Mouse (Mus musculus) myocyte (in vitro differentiated cells): ENCODE measurements around the gene Mtch2. TPM values are rescaled to one million over a fixed set of nuclear protein-coding genes. Genes with fewer than 3 reads are reported as not detected.

Experiments used
- H3K27me3 ChIP-seq: one replicate; pipeline ENCODE4 v1.6.1; 2011; ENCODE audit not compliant: control insufficient read depth, insufficient read depth, insufficient read length
- H3K36me3 ChIP-seq: one replicate; pipeline ENCODE4 v1.6.1; 2011; ENCODE audit not compliant: control insufficient read depth, insufficient read depth
- H3K4me2 ChIP-seq: one replicate; pipeline ENCODE4 v1.6.1; 2011; ENCODE audit warnings: low read depth, control low read depth
- H3K4me3 ChIP-seq: one replicate; pipeline ENCODE4 v1.5.1; 2011; ENCODE audit warnings: mild to moderate bottlenecking, control low read depth, moderate library complexity
- H3K79me2 ChIP-seq: one replicate; pipeline ENCODE4 v1.6.1; 2011; ENCODE audit not compliant: control insufficient read depth, insufficient read depth
- H3ac ChIP-seq: one replicate; pipeline ENCODE4 v1.6.1; 2011; ENCODE audit not compliant: control insufficient read depth, insufficient read length
- CEBPB ChIP-seq: IDR thresholded peaks from 2 replicates; pipeline ENCODE4 v1.6.1; 2011; ENCODE audit warnings: mild to moderate bottlenecking, moderate library complexity; ENCODE audit not compliant: poor library complexity, insufficient read depth, severe bottlenecking
- E2F4 ChIP-seq: IDR thresholded peaks from one replicate; pipeline ENCODE4 v1.6.1; 2011; ENCODE audit warnings: mild to moderate bottlenecking, control low read depth, moderate library complexity; ENCODE audit not compliant: insufficient read depth
- MAX ChIP-seq: IDR thresholded peaks from one replicate; pipeline ENCODE4 v1.6.1; 2011; ENCODE audit warnings: low read depth, mild to moderate bottlenecking, control low read depth
- MYOD1 ChIP-seq, 3 experiments: IDR thresholded peaks; one replicate each; pipeline ENCODE4 v1.6.1; 2011; ENCODE audit warnings: control low read depth in 2 of 3, low read depth in 2 of 3, mild to moderate bottlenecking in 2 of 3, moderate library complexity in 1 of 3; ENCODE audit not compliant: insufficient read length in 2 of 3, control insufficient read depth in 1 of 3
- MYOG ChIP-seq, 3 experiments: IDR thresholded peaks; one replicate each; pipeline ENCODE4 v1.6.1; 2011; ENCODE audit warnings: control low read depth in 2 of 3, low read depth in 2 of 3, mild to moderate bottlenecking in 2 of 3; ENCODE audit not compliant: insufficient read length in 2 of 3, control insufficient read depth in 1 of 3, insufficient read depth in 1 of 3
- POLR2A ChIP-seq: IDR thresholded peaks from one replicate; pipeline ENCODE4 v1.6.1; 2011; ENCODE audit warnings: low read depth, mild to moderate bottlenecking, control low read depth, moderate library complexity; ENCODE audit not compliant: insufficient read length
- POLR2AphosphoS2 ChIP-seq: IDR thresholded peaks from one replicate; pipeline ENCODE4 v1.6.1; 2011; ENCODE audit warnings: low read depth, control low read depth; ENCODE audit not compliant: insufficient read length
- REST ChIP-seq: IDR thresholded peaks from one replicate; pipeline ENCODE4 v1.6.1; 2011; ENCODE audit warnings: mild to moderate bottlenecking, control low read depth, moderate library complexity; ENCODE audit not compliant: insufficient read depth, insufficient read length
- SRF ChIP-seq: IDR thresholded peaks from one replicate; pipeline ENCODE4 v1.6.1; 2011; ENCODE audit warnings: low read depth; ENCODE audit not compliant: control insufficient read depth, insufficient read length
- TCF12 ChIP-seq: IDR thresholded peaks from one replicate; pipeline ENCODE4 v1.6.1; 2011; ENCODE audit warnings: mild to moderate bottlenecking, control low read depth; ENCODE audit not compliant: poor library complexity, insufficient read depth, severe bottlenecking
- TCF3 ChIP-seq: IDR thresholded peaks from one replicate; pipeline ENCODE4 v1.6.1; 2011; ENCODE audit warnings: low read depth, control low read depth; ENCODE audit not compliant: insufficient read length
- USF1 ChIP-seq: IDR thresholded peaks from one replicate; pipeline ENCODE4 v1.6.1; 2011; ENCODE audit warnings: low read depth, mild to moderate bottlenecking, control low read depth, moderate library complexity
- polyA plus RNA-seq: library from polyadenylated mRNA; unstranded; fragments of >200 nt; fragmentation: generic; extraction: Trizol; gene quantifications from one replicate; pipeline ENCODE4 v1.2.1, GENCODE M21; 2012; ENCODE audit warnings: missing spikeins

The Mtch2 gene
- polyA plus RNA-seq, result 170 TPM

DNA sequence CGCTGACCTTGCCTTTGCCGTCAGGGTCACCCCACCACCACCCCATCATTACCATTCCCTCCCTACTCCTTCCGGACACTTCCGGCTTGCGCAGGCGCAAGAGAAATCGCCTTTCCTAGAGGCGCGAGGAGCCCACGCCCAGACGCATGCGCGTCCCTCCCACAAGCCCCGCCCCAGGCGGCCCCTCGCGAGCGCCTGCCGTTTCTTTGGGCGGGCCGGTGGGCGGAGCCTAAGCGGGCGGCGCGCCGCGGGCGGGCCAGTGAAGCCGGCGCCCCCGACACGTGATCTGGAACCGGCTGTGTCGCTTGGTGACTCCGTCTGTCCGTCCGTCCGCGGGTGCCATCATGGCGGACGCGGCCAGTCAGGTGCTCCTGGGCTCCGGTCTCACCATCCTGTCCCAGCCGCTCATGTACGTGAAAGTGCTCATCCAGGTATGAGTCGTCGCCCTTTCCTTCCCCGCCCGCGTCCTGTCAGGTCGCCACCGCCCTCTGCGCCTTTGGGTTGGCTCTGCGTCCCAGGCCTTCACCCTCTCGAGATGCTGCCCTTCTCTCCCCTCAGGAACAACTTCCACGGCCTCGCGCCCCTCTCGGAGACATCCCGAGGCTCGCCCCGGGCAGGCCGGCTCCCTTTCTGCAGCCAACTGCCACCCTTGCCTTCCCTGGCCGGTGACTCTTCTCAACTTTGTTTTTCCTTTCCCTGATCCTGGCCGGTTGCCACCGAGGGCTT is at the start of gene Mtch2:
TSS of gene Mtch2 (plus strand) at position 201 of the 726 bp plus-strand sequence.
- no peaks in the 10 kb centered on the region for H3K27me3 ChIP-seq
- H3ac ChIP-seq, result peak within 1 kb of the TSS; percentile 51
- H3K4me2 ChIP-seq, result peak within 1 kb of the TSS; percentile 94
- peaks cover 42% of the 10 kb centered on the region for H3K79me2 ChIP-seq
- TF ChIP-seq POLR2AphosphoS2 (peak; percentile 94), USF1 (peak; percentile 80), POLR2A (peak; percentile 92), MYOD1 (IDR thresholded peaks at IDR 0.05; ENCODE audit: control insufficient read depth in 1 of 3, insufficient read length in 2 of 3, low read depth in 2 of 3) (peak in 1 of 3 experiments; percentile 27), TCF3 (no peak), SRF (peak; percentile 18), CEBPB (no peak), E2F4 (no peak), TCF12 (no peak), MYOG (IDR thresholded peaks at IDR 0.05; ENCODE audit: control insufficient read depth in 1 of 3, insufficient read depth in 1 of 3, insufficient read length in 2 of 3, low read depth in 2 of 3) (peak in 2 of 3 experiments; percentile 44 to 65), MAX (no peak), REST (peak; percentile 11)
- H3K4me3 ChIP-seq, result peak within 1 kb of the TSS; percentile 90
- H3K36me3 ChIP-seq, result peaks cover 13% of the 10 kb centered on the region

DNA sequence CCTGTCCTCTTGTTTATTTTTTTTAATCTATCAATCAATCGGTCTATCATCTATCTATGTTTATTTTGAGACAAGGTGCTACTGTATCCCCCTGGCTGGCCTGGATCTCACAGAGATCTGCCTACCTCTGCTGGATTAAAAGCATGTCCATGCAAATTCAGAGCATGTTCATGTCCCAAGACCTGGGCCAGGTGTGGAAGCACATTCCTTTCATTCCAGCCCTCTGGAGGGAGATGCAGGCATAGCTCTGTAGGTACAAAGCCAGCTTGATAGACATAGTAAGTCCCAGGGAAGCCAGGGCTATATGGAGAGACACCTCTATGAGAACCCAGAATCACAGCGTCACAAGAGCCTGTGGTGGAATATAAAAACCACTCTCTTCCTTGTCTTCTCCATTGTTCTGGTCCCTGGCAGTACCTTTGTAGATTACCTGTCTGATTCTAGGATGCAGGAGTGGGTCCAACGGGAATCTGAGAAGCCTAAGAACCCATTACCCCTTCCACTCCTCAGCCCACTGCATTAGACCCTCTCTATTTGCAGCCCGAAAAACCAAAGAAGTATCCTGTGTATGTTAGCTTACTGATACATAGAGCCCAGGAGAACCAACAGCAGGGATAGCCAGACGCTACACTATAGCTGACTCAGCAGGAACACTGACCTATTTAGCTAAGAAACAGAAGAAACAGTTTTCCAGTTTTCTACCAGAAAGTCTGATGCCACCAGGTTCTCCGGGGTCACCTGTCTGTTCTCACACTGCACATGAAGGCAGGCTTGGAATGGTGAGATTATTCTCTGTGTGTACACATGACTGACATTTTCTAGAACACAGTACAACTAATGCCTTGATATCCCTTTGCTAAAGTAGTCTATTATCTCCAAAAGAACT is 38.5 kb upstream of the Mtch2 start:
- Histone ChIP-seq H3K4me2 (no peak overlapping the region), H3K79me2 (no peaks in the 10 kb centered on the region), H3K36me3 (no peaks in the 10 kb centered on the region), H3K4me3 (no peak overlapping the region), H3K27me3 (no peaks in the 10 kb centered on the region), H3ac (no peak overlapping the region)
- TF ChIP-seq POLR2A, result no peak
- TF ChIP-seq POLR2AphosphoS2, result no peak
- TF ChIP-seq REST, result no peak
- TF ChIP-seq MYOG (IDR thresholded peaks at IDR 0.05; ENCODE audit: control insufficient read depth in 1 of 3, insufficient read depth in 1 of 3, insufficient read length in 2 of 3, low read depth in 2 of 3), result no peak
- TF ChIP-seq SRF, result no peak
- no peak for TF ChIP-seq USF1
- no peak for TF ChIP-seq TCF12
- TF ChIP-seq MAX, result no peak
- no peak for TF ChIP-seq TCF3
- TF ChIP-seq CEBPB, result no peak
- no peak for TF ChIP-seq E2F4
- TF ChIP-seq MYOD1 (IDR thresholded peaks at IDR 0.05; ENCODE audit: control insufficient read depth in 1 of 3, insufficient read length in 2 of 3, low read depth in 2 of 3), result no peak

DNA sequence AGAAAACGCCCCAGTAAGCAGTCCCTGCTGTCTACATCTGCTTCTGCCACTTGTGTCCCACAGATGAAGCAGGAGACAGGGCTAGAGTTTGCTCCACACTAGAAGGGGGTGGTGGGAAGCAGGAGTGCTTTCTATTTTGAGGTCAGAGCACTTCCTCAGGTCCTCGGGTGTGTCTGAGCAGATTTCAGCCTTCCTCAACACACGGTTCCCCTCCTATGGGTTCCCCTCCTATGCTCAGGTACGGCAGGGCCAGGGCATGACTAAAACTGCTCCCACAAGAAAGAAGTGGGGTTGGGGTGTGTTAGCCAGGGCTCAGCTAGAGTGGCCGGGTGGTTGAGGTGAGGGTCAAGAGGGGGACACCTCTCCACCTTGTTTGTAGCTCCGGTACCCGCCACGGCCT is 36.2 kb upstream of the Mtch2 start:
- H3K4me2 ChIP-seq, result no peak overlapping the region

DNA sequence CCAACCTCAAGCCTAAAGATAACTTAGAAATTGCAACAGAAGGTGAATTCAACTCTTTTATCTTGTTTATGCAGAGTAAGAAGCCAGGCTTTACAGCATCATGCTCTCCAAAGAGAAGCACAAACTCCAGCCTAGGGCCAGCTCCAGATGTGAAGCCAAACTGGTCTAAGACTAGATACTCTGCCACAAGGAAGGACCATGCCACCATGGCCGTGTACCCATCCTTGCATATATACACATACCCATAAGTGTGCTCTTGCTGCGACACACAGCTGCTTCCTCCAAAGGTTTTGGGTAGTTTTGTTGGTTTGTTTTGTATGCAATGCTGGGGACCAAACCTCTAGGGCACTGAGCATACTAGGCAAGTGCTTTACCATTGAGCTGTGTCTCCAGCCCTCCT is 31.7 kb upstream of the Mtch2 start:
- H3K36me3 ChIP-seq, result no peaks in the 10 kb centered on the region
- no peaks in the 10 kb centered on the region for H3K27me3 ChIP-seq
- no peak overlapping the region for H3ac ChIP-seq
- no peaks in the 10 kb centered on the region for H3K79me2 ChIP-seq
- H3K4me2 ChIP-seq, result no peak overlapping the region
- no peak overlapping the region for H3K4me3 ChIP-seq
- TF ChIP-seq SRF (no peak), TCF12 (no peak), REST (no peak), TCF3 (no peak), POLR2A (no peak), CEBPB (no peak), MYOD1 (IDR thresholded peaks at IDR 0.05; ENCODE audit: control insufficient read depth in 1 of 3, insufficient read length in 2 of 3, low read depth in 2 of 3) (no peak), MAX (no peak), POLR2AphosphoS2 (no peak), MYOG (IDR thresholded peaks at IDR 0.05; ENCODE audit: control insufficient read depth in 1 of 3, insufficient read depth in 1 of 3, insufficient read length in 2 of 3, low read depth in 2 of 3) (no peak), E2F4 (no peak), USF1 (no peak)

More for the DNA sequence above, 36.2 kb upstream of the Mtch2 start:
- H3K27me3 ChIP-seq, result no peaks in the 10 kb centered on the region
- TF ChIP-seq E2F4, result no peak
- TF ChIP-seq MAX, result no peak
- no peak for TF ChIP-seq POLR2AphosphoS2
- no peak for TF ChIP-seq POLR2A
- TF ChIP-seq CEBPB, result no peak
- TF ChIP-seq TCF12, result no peak
- TF ChIP-seq USF1, result no peak
- no peak for TF ChIP-seq MYOG (IDR thresholded peaks at IDR 0.05; ENCODE audit: control insufficient read depth in 1 of 3, insufficient read depth in 1 of 3, insufficient read length in 2 of 3, low read depth in 2 of 3)
- TF ChIP-seq REST, result no peak
- no peak for TF ChIP-seq TCF3
- no peak for TF ChIP-seq MYOD1 (IDR thresholded peaks at IDR 0.05; ENCODE audit: control insufficient read depth in 1 of 3, insufficient read length in 2 of 3, low read depth in 2 of 3)
- no peaks in the 10 kb centered on the region for H3K36me3 ChIP-seq
- H3ac ChIP-seq, result no peak overlapping the region
- no peaks in the 10 kb centered on the region for H3K79me2 ChIP-seq
- H3K4me3 ChIP-seq, result no peak overlapping the region
